Mouse (Mus musculus): ENCODE results near the gene 4930402K13Rik.
"Not testable (repeated sequence)": the region's sequence is repeated elsewhere in the genome, so short reads cannot be mapped to it uniquely, and the experiment has no call there.

DNA sequence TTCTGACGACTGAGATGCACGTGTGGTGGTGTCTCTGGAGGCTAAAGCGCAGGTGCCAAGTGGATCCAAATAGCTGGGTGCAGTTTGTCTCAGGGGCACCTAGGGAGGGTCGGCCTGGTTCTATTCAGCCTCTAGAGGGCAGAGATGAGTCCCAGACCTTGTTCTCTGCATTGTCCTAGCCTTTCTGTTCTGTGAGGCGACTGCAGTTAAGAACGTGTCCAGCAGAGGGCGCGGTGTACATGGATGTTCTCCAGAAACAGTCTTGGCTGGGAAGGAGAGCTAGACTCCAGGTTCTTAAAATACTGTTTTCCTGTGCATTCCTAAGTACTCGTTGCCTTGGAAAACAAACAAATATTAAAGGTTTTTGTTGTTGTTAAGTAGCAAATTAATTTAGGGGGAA lies 43.4 kb upstream of the 4930402K13Rik start:
- TF ChIP-seq MAFK (IDR thresholded peaks at IDR 0.05; ENCODE audit: insufficient read depth, low read depth, low read length); ZC3H11A (IDR thresholded peaks at IDR 0.05; ENCODE audit: borderline replicate concordance, low read depth, low read length): not testable (repeated sequence)
